Mouse (Mus musculus): ENCODE data around the gene Plxnb1. TPM values are rescaled to one million over a fixed set of nuclear protein-coding genes. Genes with fewer than 3 reads are reported as not detected.

The Plxnb1 gene
- 9.3 and 11.2 TPM in 2 replicates for polyA plus RNA-seq (2015; fragmentation: Nextera tagmentation; extraction: Ambion mirVana)

GRCm38 (mm10) chr9:109095137-109095982, at the start of gene Plxnb1:
Plxnb1 (plus strand) TSS chr9:109095389.
- WGBS, result under 1% methylated on average over 98 of the region's 102 CpGs
- no peaks in the 10 kb centered on the region for H3K9me3 ChIP-seq
- H3K4me3 ChIP-seq, result peak within 1 kb of the TSS; percentile 70
- H3K9ac ChIP-seq, result peak within 1 kb of the TSS; percentile 65
- H3K27ac ChIP-seq, result peak within 1 kb of the TSS; percentile 100
- H3K36me3 ChIP-seq, result peaks cover 26% of the 10 kb centered on the region
- ATAC-seq (ENCODE audit: insufficient number of reproducible peaks, low FRiP score, low TSS enrichment, low read depth), result peak; percentile 22
- H3K4me1 ChIP-seq, result peaks cover 52% of the 10 kb centered on the region
- H3K4me2 ChIP-seq, result peak within 1 kb of the TSS; percentile 81
- no peaks in the 10 kb centered on the region for H3K27me3 ChIP-seq

GRCm38 (mm10) chr9:109046306-109046705, 48.9 kb upstream of the Plxnb1 start:
- no peak for ATAC-seq (ENCODE audit: insufficient number of reproducible peaks, low FRiP score, low TSS enrichment, low read depth)
- Histone ChIP-seq H3K4me2 (no peak overlapping the region), H3K27me3 (no peaks in the 10 kb centered on the region), H3K4me1 (no peaks in the 10 kb centered on the region), H3K9ac (no peak overlapping the region), H3K4me3 (no peak overlapping the region), H3K9me3 (no peaks in the 10 kb centered on the region), H3K36me3 (peaks cover 29% of the 10 kb centered on the region), H3K27ac (no peak overlapping the region)
- WGBS, result 39% methylated on average over 5 of the region's 5 CpGs

GRCm38 (mm10) chr9:109049316-109049715, 45.9 kb upstream of the Plxnb1 start:
- H3K9me3 ChIP-seq, result no peaks in the 10 kb centered on the region
- peaks cover 1% of the 10 kb centered on the region; the same call in 1 of the 2 replicates for H3K4me1 ChIP-seq
- WGBS, result 81% methylated on average over 7 of the region's 7 CpGs
- H3K36me3 ChIP-seq, result peaks cover 44% of the 10 kb centered on the region
- H3K27ac ChIP-seq, result no peak overlapping the region
- no peaks in the 10 kb centered on the region for H3K27me3 ChIP-seq
- ATAC-seq (ENCODE audit: insufficient number of reproducible peaks, low FRiP score, low TSS enrichment, low read depth), result no peak
- H3K4me3 ChIP-seq, result no peak overlapping the region
- H3K9ac ChIP-seq, result no peak overlapping the region
- no peak overlapping the region for H3K4me2 ChIP-seq

DNA sequence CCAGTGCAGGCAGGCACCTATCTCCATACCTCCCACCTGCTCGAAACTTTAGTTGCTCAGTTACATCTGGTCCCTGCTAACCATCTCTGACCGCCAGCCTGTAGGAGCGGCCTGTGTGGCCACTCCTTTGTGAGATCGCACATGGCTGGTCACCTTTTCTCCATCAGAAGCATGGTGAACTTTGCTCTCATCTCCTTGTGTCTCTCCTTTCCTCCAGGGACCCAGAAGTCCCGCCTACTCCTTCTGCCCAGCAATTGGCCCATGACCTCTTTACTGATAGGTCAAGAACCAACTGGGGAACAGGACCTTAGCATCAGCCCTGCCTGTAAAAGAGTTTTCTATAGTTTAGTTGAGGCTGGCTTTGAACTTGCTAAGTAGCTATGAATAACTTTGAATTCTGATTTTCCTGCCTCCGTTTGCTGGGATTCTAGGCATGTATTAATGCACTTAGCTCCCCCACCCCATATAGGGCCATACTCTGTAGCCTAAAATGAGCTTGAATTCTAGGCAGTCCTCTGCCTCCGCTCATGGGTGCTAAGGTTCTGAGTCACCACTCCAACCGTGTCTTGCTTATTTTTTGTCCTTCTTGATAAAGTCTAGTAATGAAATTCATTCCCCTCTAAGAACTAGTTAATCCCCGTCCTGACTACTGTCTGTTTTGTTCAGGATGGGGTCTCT, 45.1 kb upstream of the Plxnb1 start:
- Histone ChIP-seq H3K27ac (no peak overlapping the region), H3K9me3 (no peaks in the 10 kb centered on the region), H3K4me2 (no peak overlapping the region), H3K27me3 (no peaks in the 10 kb centered on the region), H3K9ac (no peak overlapping the region), H3K36me3 (peaks cover 39% of the 10 kb centered on the region), H3K4me1 (peaks cover 10% of the 10 kb centered on the region; the same call in 1 of the 2 replicates), H3K4me3 (no peak overlapping the region)
- ATAC-seq (ENCODE audit: insufficient number of reproducible peaks, low FRiP score, low TSS enrichment, low read depth), result no peak
- 85% methylated on average over 9 of the region's 9 CpGs for WGBS

- ATAC-seq (ENCODE audit: insufficient number of reproducible peaks, low FRiP score, low TSS enrichment, low read depth), result no peak
- WGBS, result 84% methylated on average over 3 of the region's 3 CpGs
- H3K27me3 ChIP-seq, result no peaks in the 10 kb centered on the region
These were observed 44.6 kb upstream of the Plxnb1 start for GRCm38 (mm10) chr9:109050674-109050997.

GRCm38 (mm10) chr9:109051011-109051501, 44.1 kb upstream of the Plxnb1 start:
- peaks cover 14% of the 10 kb centered on the region; the same call in 1 of the 2 replicates for H3K4me1 ChIP-seq
- no peak overlapping the region for H3K4me2 ChIP-seq
- no peak for ATAC-seq (ENCODE audit: insufficient number of reproducible peaks, low FRiP score, low TSS enrichment, low read depth)
- no peaks in the 10 kb centered on the region for H3K27me3 ChIP-seq
- H3K36me3 ChIP-seq, result peaks cover 41% of the 10 kb centered on the region
- no peak overlapping the region for H3K9ac ChIP-seq
- H3K27ac ChIP-seq, result no peak overlapping the region
- 92% methylated on average over 13 of the region's 13 CpGs for WGBS
- H3K4me3 ChIP-seq, result no peak overlapping the region
- H3K9me3 ChIP-seq, result no peaks in the 10 kb centered on the region

More at GRCm38 (mm10) chr9:109050674-109050997, 44.6 kb upstream of the Plxnb1 start:
- Histone ChIP-seq H3K9me3 (no peaks in the 10 kb centered on the region), H3K36me3 (peaks cover 38% of the 10 kb centered on the region), H3K4me2 (no peak overlapping the region), H3K27ac (no peak overlapping the region), H3K4me1 (peaks cover 14% of the 10 kb centered on the region; the same call in 1 of the 2 replicates), H3K4me3 (no peak overlapping the region), H3K9ac (no peak overlapping the region)

DNA sequence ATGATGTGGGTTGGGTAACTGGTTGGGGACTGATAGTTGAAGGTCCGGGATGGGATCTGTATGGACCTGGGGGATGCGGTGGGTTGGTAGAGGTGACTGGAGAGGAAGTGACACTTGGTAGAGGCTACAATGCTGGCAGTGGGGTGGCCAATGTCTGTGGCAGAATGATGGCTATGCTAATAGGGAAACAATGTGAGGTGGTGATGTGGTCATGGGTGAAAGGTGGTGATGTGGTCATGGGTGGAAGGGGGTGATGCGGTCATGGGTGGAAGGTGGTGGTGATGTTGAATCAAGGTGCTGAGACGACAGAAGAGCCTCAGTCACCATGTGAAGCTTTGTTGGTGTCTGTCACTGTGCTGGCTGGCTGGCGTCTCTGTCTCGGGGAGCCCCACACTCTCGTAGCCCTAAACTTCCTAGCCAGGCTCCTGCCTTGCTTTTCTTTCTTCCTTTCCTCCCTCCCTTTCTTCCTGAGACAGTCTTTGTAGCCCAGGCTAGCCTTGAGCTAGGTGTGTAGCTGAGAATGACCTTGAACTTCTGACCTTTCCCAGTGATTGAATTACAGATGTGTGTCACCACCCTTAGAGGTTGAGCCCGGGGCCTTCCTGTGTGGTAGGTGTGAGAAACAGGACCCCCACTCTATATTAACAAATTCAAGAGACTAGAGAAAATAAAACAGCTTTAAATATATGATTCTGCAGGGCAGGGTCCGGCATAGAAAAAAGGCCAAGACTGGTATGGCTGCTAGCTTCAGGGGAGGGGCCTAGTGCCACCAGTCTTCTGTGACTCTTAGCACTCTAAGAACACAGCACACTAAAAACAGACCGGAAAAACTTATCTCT, 43.3 kb upstream of the Plxnb1 start:
- ATAC-seq (ENCODE audit: insufficient number of reproducible peaks, low FRiP score, low TSS enrichment, low read depth), result no peak
- Histone ChIP-seq H3K4me3 (no peak overlapping the region), H3K27ac (no peak overlapping the region), H3K9ac (no peak overlapping the region), H3K27me3 (no peaks in the 10 kb centered on the region), H3K4me2 (no peak overlapping the region), H3K9me3 (no peaks in the 10 kb centered on the region), H3K36me3 (peaks cover 45% of the 10 kb centered on the region), H3K4me1 (peaks cover 14% of the 10 kb centered on the region; the same call in 1 of the 2 replicates)
- 88% methylated on average over 10 of the region's 10 CpGs for WGBS

- Histone ChIP-seq H3K9ac (no peak overlapping the region), H3K4me2 (no peak overlapping the region), H3K9me3 (no peaks in the 10 kb centered on the region), H3K36me3 (peaks cover 53% of the 10 kb centered on the region), H3K4me3 (no peak overlapping the region), H3K27ac (0 out of 2 replicates have a peak overlapping the region, but pooled peaks have one; percentile 38), H3K4me1 (peaks cover 16% of the 10 kb centered on the region; the same call in 1 of the 2 replicates), H3K27me3 (no peaks in the 10 kb centered on the region)
- ATAC-seq (ENCODE audit: insufficient number of reproducible peaks, low FRiP score, low TSS enrichment, low read depth), result no peak
- 90% methylated on average over 9 of the region's 9 CpGs for WGBS
These were observed 42.5 kb upstream of the Plxnb1 start for GRCm38 (mm10) chr9:109052490-109053260.

- WGBS, result 84% methylated on average over 3 of the region's 3 CpGs
- no peak overlapping the region for H3K4me2 ChIP-seq
- H3K9ac ChIP-seq, result no peak overlapping the region
- H3K36me3 ChIP-seq, result peaks cover 56% of the 10 kb centered on the region
- H3K9me3 ChIP-seq, result no peaks in the 10 kb centered on the region
- H3K4me3 ChIP-seq, result no peak overlapping the region
- H3K27me3 ChIP-seq, result no peaks in the 10 kb centered on the region
- H3K27ac ChIP-seq, result no peak overlapping the region
- peaks cover 21% of the 10 kb centered on the region for H3K4me1 ChIP-seq
- ATAC-seq (ENCODE audit: insufficient number of reproducible peaks, low FRiP score, low TSS enrichment, low read depth), result no peak
These were observed 41.8 kb upstream of the Plxnb1 start for GRCm38 (mm10) chr9:109053366-109053765.

DNA sequence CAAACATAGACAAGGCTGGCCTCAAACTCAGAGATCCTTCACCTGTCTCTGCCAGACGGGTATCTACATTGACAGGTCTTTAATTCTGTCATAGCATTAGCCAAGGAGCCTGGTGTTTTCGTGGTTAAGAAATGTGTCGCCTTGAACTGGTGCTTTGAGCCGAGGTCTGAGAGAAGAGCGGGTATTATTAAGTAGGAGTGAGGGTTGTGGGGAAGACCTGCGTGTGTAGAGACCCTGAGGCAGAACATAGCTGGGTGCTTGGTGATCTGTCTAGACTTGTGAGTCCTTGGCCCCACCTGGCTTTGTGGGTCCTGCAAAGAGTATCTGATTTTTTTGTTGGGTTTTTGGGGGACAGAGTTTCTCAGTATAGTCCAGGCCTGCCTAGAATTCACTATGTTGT, 41.3 kb upstream of the Plxnb1 start:
- Histone ChIP-seq H3K9me3 (no peaks in the 10 kb centered on the region), H3K36me3 (peaks cover 55% of the 10 kb centered on the region), H3K27ac (peak overlapping the region; percentile 54; the same call in 1 of the 2 replicates), H3K4me1 (peaks cover 26% of the 10 kb centered on the region), H3K4me3 (no peak overlapping the region), H3K4me2 (no peak overlapping the region), H3K27me3 (no peaks in the 10 kb centered on the region), H3K9ac (no peak overlapping the region)
- 63% methylated on average over 6 of the region's 6 CpGs for WGBS
- ATAC-seq (ENCODE audit: insufficient number of reproducible peaks, low FRiP score, low TSS enrichment, low read depth), result no peak

DNA sequence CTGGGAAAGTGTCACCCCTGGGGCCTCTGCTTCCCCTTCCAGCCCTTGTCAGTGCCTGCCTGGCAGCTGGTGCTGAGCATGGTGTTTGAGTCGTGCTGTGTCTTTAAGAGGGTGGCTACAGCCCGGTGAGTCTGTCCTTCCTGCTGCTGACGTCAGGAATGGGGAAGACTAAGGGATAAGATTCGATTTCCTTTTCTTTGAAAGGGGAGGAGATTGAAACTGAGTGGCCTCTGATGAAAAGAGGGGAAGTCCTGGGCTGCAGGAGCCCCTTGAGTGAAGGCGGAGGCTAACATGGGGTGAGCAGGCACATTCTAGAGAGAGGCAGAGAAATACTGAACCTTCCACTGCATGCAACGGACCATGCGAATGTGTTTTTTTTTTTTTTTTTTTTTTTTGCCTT, 40.5 kb upstream of the Plxnb1 start:
- no peaks in the 10 kb centered on the region for H3K9me3 ChIP-seq
- peak overlapping the region; percentile 69 for H3K27ac ChIP-seq
- peak; percentile 50 for ATAC-seq (ENCODE audit: insufficient number of reproducible peaks, low FRiP score, low TSS enrichment, low read depth)
- no peaks in the 10 kb centered on the region for H3K27me3 ChIP-seq
- peak overlapping the region; percentile 22 for H3K4me3 ChIP-seq
- 0 out of 2 replicates have a peak overlapping the region, but pooled peaks have one; percentile 20 for H3K9ac ChIP-seq
- 4% methylated on average over 7 of the region's 7 CpGs for WGBS
- H3K36me3 ChIP-seq, result peaks cover 52% of the 10 kb centered on the region
- peaks cover 33% of the 10 kb centered on the region for H3K4me1 ChIP-seq
- peak overlapping the region; percentile 29 for H3K4me2 ChIP-seq

All from limb, embryonic 15.5 days (tissue).